Mouse (Mus musculus) bone marrow macrophage, adult 2 months (primary cell): ENCODE measurements at regions not wholly inside any gene's neighbourhood (a gene's known extent, or its start where the extent isn't known, plus 50 kb on each side); places are given as distances from the start of the nearest gene placed in this dataset.

Source experiments
- CTCF ChIP-seq: IDR thresholded peaks from 2 replicates; pipeline ENCODE4 v1.5.1; 2012; ENCODE audit warnings: low read depth, mild to moderate bottlenecking, low read length, moderate library complexity
- POLR2A ChIP-seq: IDR thresholded peaks from 2 replicates; pipeline ENCODE4 v1.6.1; 2012; ENCODE audit warnings: mild to moderate bottlenecking, low read depth, low read length, borderline replicate concordance

DNA sequence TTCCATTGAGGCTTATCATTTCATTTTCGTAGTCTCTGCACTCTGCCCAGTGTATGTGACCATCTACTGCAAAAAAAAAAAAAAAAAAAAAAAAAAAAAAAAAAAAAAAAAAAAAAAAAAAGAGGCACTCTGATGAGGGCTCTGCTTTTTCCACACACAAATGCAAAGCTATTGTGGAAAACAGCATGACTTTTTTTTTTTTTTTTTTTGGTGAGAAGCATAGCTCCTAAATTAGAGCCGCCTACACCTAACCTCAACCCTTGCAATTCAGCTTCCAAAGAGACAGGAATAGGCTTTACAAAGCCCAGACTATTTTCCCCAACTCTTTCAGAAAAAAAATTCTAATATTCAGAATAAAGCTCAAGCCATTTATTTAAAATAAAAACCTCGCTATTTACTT, 54.0 kb upstream of the B430305J03Rik start:
- TF ChIP-seq CTCF: no peak
- no peak for TF ChIP-seq POLR2A
